Mouse (Mus musculus): ENCODE results near the gene Kdm2b.

Kdm2b gene

GRCm38 (mm10) chr5:122894007-122894637 is 95.5 kb downstream of the Kdm2b start:
- in situ Hi-C loops (cut with MboI): no loop called here

GRCm38 (mm10) chr5:122893270-122893669 is 96.4 kb downstream of the Kdm2b start:
- in situ Hi-C loops (cut with MboI): no loop called here

GRCm38 (mm10) chr5:122890396-122890795 is 99.2 kb downstream of the Kdm2b start:
- in situ Hi-C loops (cut with MboI): no loop called here

GRCm38 (mm10) chr5:122888612-122889214 is 100.9 kb downstream of the Kdm2b start:
- in situ Hi-C loops (cut with MboI): no loop called here

- in situ Hi-C loops (cut with MboI): no loop called here
Measured at GRCm38 (mm10) chr5:122887926-122888611, 101.6 kb downstream of the Kdm2b start.

- in situ Hi-C loops (cut with MboI): no loop called here
Measured at GRCm38 (mm10) chr5:122887033-122887432, 102.6 kb downstream of the Kdm2b start.

GRCm38 (mm10) chr5:122884594-122885348 is 104.9 kb downstream of the Kdm2b start:
- in situ Hi-C loops (cut with MboI): loop anchor here (5.0 kb wide), 1 partner anchor 67 kb away; no protein-coding TSS in a partner anchor

GRCm38 (mm10) chr5:122883652-122884235 is 105.9 kb downstream of the Kdm2b start:
- in situ Hi-C loops (cut with MboI): loop anchor here (5.0 kb wide), 1 partner anchor 66 kb away; no protein-coding TSS in a partner anchor

- in situ Hi-C loops (cut with MboI): loop anchor here (5.0 kb wide), 1 partner anchor 66 kb away; no protein-coding TSS in a partner anchor
Measured at GRCm38 (mm10) chr5:122883237-122883636, 106.4 kb downstream of the Kdm2b start.

- in situ Hi-C loops (cut with MboI): loop anchor here (5.0 kb wide), 1 partner anchor 65 kb away; no protein-coding TSS in a partner anchor
Measured at GRCm38 (mm10) chr5:122882256-122883050, 107.2 kb downstream of the Kdm2b start.

GRCm38 (mm10) chr5:122881313-122881712 is 108.3 kb downstream of the Kdm2b start:
- in situ Hi-C loops (cut with MboI): loop anchor here (5.0 kb wide), 1 partner anchor 64 kb away; no protein-coding TSS in a partner anchor

GRCm38 (mm10) chr5:122880241-122880980 is 109.2 kb downstream of the Kdm2b start:
- in situ Hi-C loops (cut with MboI): loop anchor here (5.0 kb wide), 1 partner anchor 63 kb away; no protein-coding TSS in a partner anchor

GRCm38 (mm10) chr5:122876671-122877070 is 113.0 kb downstream of the Kdm2b start:
- in situ Hi-C loops (cut with MboI): no loop called here

- in situ Hi-C loops (cut with MboI): no loop called here
Measured at GRCm38 (mm10) chr5:122874359-122874758, 115.3 kb downstream of the Kdm2b start.

GRCm38 (mm10) chr5:122873573-122873972 is 116.0 kb downstream of the Kdm2b start:
- in situ Hi-C loops (cut with MboI): no loop called here

- in situ Hi-C loops (cut with MboI): no loop called here
Measured at GRCm38 (mm10) chr5:122872626-122873025, 117.0 kb downstream of the Kdm2b start.

GRCm38 (mm10) chr5:122863053-122863452 is 126.6 kb downstream of the Kdm2b start:
- in situ Hi-C loops (cut with MboI): no loop called here

- in situ Hi-C loops (cut with MboI): no loop called here
Measured at GRCm38 (mm10) chr5:122855858-122856257, 133.8 kb downstream of the Kdm2b start.

GRCm38 (mm10) chr5:122852611-122853010 is 137.0 kb downstream of the Kdm2b start:
- in situ Hi-C loops (cut with MboI): no loop called here
